Mouse (Mus musculus): ENCODE measurements around the gene Snd1.

Gene Snd1

DNA sequence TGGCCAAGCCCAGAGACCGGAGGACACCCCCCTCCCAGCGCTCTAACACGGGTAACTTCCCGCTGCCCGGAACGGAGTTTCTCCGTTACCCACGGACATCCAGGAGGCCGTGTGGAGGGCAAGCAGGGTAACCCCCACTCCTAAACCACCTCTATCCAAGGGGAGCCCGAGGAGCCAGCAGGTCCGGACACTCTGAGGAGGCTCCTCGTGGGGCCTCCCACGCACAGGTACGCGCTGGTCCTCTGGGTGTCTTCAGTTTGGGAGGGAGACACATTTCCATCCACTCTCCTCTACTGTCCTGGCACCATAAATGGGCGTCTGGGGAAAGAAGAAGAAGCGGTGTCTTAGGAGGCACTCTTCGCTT lies 506.6 kb downstream of the Snd1 start:
- DNase-seq, result no peak

DNA sequence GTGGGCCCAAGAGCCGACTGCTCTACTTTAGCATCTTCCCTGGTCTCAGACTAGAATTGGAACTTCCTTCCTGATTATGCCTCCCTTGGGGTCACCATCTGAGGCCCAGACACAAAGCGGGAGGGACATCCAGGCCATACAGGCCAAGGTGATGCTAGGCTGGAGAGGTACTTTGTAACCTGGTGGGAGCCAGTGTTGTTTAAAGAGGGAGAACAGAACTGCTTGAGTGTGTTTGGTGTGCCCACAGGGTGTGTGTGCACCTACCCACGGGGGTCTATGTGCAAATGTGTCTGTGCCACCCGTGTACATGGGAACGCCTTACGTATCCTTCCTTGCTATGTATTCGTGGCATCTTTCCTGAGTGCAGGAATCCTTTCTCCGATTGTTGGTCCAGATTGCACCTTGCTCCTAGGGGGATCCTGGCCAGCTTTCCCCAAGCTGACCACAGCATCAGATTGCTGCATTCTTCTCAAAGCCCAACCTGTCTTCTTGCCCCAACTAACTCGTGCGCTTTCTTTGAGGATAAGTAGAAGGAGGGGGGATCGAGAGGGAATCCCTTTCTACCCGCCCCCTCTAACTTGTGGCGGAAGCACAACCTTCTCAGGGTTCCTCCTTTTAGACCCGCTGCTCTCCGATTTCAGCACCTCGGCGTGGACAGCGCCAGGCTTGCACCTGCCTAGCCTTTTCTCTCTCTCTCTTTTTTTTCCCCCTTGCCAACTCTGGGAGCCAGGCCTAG lies 507.2 kb downstream of the Snd1 start:
- DNase-seq, result peak; percentile 61 to 70

DNA sequence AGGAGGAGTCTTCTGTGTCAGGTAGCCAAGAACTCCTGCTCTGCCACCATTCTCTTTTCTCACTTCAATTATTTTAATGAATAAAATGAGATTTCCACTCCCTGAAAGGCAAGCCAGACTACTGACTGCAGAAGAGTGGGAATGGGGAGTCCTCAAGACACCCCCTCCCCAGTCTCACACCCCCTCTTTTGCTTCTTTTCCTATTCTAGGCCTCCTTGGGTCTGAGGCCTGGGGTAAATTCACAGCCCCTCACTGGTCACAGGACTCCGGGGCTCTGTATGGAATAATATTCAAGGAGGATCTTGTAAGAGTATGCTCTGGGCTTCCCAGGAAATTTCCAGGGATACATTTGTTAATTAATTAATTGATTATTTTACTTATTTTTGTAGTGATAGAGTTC lies 507.9 kb downstream of the Snd1 start:
- DNase-seq, result no peak

Measured in lung, postnatal 4 days (tissue).